Mouse (Mus musculus): Measurements from ENCODE around the gene Nr4a1. TPM values are rescaled to one million over a fixed set of nuclear protein-coding genes. Genes with fewer than 3 reads are reported as not detected.

Nr4a1 gene
- polyA plus RNA-seq (2012; rRNA removed): 8.1 and 9.3 TPM in 2 replicates

DNA sequence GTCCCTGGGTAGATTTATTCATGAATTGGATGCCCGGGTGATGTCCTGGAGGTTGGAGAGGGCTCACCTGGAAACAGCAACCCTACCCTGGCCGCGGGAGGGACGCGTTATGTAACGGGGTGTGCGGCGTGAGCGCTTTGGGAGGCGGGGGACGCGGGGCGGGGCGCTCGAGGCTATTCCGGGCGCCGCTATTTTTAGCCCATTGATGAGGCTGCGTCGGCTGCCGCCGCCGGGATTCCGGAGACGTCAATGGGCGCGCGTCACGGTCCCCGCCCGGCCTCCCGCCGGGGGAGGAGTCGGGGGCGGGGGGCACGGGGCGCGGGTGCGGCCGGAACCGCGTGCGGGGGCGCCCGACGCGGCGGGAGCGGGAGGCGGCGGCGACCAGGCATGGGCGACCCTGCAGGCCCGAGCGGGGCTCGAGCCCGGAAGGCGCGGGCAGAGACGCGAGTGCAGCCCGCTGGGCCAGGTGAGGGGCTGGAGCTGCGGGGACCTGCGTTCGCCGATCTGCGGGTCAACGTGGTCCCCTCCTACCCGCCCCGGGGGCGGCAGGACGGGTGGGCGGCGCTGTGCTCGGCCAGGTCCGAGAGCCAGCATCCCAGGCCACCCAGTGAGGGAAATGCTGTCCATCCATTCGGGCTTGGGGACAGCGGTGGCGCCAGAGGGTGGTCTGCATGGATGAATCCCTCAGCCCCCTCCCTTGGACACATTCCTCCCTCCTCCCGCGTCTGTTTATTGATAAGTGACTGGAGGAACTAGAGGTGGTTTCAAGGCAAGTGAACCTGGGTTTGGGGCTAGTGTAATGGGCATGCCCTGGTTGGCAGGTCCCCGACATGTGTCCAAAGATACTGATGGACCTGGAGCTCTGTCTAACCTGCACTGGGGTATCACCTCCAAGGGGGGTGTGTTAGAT lies at the start of gene Nr4a1:
Gene Nr4a1, plus strand, starts transcription at position 384 of the 910 bp plus-strand sequence.
- WGBS: 4% methylated on average over 75 of the region's 82 CpGs
- no peak for DNase-seq (ENCODE audit: low read depth, low spot score)

DNA sequence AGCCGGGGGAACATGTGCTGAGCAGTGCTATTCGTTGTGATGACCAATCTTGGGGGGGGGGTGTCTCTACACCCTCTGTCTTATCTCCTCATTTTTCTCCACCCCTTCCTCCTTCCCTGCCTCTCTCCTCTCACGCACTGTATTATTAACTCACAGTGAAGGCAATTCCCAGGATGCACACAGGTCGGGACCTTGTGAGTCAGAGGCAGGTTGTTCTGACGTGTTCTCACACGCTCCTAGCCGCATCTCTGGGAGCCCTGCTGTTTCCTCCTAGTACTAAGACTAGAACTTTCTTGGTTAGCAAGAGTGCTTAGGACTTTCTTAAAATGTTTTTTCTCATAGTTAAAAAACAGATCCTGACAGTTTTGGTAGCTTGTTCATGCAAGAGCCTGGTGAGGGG lies 49.3 kb upstream of the Nr4a1 start:
- DNase-seq (ENCODE audit: low read depth, low spot score): no peak
- 83% methylated on average over 7 of the region's 7 CpGs for WGBS

DNA sequence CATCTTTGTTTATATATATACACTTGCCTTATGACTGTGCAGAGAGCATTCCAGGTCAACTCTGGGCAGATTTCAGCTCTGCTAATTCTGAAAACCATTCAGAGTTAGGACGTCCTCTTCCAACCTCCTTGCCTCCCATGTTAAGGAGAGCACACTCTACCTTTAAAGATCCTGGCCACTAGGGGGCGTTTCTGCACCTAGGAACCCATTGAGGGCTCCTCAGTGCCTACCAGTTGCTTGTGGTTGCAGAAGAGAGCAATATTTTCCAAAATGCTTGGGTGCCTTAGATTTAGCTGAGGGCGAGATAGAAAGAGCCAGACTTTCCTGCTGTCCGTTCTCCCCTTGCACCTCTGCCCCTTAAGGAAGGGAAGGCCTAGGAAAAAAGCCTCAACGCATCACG lies 43.8 kb upstream of the Nr4a1 start:
- DNase-seq (ENCODE audit: low read depth, low spot score): no peak
- 68% methylated on average over 6 of the region's 6 CpGs for WGBS

DNA sequence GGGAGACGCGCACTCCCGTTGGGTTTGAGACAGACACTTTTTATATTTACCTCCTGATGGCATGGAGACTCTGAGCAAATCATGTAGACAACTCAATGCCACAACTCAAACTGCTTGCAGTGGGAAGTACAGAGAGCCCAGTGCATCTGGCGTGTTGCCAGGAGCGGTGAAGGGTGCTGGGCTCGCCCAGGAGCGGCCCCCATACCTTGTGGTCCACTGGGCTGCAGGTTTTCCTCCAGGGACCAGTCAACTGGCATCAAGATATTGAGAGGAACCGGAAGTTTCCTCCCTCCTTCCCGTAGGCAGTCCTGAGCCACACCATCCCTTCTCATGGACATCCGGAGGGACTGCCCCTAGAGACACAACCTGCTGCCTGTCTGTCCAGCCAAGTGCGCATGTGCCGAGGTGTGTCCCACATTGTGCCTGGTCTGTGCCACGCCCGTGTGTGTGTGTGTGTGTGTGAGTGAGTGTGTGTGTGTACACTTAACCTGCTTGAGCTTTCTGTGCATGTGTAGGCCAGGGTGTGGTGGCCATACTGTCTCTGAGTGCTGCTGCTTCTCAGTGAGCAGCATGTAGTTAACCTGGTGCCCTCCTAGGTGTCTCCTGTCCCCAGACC lies 43.0 kb upstream of the Nr4a1 start:
- no peak for DNase-seq (ENCODE audit: low read depth, low spot score)
- 60% methylated on average over 14 of the region's 14 CpGs for WGBS

DNA sequence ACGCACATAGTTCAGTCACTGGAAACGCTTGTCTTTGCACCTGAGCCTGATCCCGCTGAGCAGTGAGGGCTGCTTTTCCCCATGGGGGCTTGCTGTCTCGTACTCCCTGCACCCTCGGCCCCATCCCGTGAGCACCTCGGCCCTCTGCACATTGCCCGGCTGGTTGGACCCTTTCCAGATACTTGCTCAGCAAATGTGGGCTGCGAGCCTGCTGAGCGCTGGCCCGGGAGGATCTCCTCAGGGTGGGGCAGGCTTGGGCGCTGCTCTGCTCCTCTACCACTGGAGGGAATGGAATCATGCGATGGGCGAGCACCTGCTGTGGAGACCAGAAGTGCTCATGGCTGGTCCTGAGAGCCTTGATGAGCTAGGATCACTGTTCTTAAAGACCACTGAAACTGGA lies 41.6 kb upstream of the Nr4a1 start:
- DNase-seq (ENCODE audit: low read depth, low spot score): no peak
- WGBS: 33% methylated on average over 14 of the region's 14 CpGs

DNA sequence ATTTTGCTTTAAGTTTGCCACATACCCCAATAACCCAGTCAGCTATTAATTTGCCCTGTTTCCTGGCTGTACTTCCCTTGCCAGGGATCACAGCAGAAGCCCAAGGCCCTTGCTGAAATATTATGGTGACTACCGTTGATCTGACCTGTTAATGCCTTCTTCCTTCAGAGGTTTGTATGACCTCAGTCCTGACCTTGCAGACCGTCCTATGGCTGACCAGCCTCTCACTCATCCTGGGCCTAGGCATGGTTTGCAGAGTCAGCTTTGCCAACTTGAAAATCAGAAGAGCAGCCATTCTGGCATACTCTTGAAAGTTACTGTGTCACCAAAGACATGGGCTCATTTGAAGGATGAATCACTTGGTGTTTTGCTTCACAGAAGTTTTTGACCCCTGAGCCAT lies 38.9 kb upstream of the Nr4a1 start:
- WGBS: 67% methylated on average over 2 of the region's 2 CpGs
- no peak for DNase-seq (ENCODE audit: low read depth, low spot score)

DNA sequence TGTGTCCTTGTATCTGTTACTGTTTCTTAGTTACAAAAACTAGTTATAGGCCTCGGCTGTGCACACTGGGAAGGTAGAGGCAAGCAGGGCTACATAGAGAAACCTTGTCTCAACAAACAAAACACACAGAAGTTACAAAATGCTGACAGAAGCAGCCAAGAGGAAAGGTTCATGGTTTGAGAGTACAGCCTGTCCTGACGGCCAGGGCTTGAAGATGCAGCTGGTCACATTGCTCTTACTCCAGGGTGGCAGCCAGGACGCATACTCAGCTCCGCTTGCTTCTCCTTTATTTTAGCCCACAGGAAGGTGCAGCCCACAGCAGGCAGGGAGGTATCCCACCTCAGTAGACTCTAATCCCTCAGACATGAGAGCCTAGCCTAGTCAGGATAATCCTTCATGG lies 38.0 kb upstream of the Nr4a1 start:
- DNase-seq (ENCODE audit: low read depth, low spot score): no peak
- 84% methylated on average over 4 of the region's 4 CpGs for WGBS

DNA sequence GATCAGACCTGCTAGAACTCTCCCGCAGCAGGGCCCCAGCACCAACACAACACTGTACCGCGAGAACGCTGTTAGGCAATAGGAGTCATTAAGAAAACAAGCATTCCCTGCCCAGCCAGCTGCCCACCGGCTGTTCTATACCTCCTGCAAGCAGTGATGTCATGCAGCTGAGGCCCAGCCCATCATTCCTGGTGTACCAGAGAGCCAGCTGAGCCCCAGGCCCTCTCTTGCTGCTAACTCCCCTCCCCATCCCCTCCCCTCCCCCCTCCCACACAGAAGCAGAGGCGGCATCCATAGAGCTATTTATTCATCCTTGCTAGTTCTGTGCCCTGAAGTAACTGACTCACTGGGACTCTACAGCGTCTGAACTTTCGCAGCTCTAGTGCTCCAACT lies 33.2 kb upstream of the Nr4a1 start:
- no peak for DNase-seq (ENCODE audit: low read depth, low spot score)
- 15% methylated on average over 8 of the region's 8 CpGs for WGBS

DNA sequence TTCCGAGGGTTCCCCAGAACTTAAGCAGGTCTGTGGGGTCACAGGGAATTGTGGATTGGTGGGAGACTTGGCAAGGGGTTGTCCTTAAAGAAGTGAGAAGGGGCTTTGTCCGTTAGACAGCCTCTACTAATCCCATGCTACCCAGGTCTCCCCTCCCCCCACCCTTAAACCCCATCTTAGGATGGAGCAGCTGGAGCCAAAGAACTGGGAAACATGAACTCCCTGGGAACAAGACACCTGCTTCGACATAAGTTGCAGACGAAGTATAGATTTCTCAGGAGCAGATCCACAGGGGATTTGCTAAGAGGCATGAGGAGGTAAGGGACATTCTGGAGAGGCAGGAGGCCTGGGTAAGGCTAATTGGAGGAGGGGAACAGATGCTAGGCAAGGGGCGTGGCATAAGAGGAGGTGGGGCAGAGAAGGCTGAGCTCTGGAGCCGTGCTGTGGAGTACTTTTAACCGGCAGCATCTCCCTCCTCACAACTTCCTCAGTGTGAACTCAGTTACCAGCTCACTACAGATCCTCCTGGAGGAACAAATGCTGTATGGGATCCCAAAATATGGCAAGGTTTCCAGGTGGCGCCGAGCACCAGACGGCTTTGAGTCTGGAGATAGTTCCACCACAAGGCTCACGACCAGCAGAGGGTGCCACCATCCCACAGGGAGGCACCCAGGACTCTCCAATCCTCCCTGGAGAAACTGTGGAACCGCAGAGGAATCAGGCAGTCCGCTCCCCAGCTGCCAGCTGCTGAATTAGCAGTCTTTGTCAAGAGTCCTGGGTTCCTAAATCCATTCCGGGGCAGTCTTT lies 32.6 kb upstream of the Nr4a1 start:
- peak; percentile 58 for DNase-seq (ENCODE audit: low read depth, low spot score)
- 10% methylated on average over 14 of the region's 14 CpGs for WGBS

DNA sequence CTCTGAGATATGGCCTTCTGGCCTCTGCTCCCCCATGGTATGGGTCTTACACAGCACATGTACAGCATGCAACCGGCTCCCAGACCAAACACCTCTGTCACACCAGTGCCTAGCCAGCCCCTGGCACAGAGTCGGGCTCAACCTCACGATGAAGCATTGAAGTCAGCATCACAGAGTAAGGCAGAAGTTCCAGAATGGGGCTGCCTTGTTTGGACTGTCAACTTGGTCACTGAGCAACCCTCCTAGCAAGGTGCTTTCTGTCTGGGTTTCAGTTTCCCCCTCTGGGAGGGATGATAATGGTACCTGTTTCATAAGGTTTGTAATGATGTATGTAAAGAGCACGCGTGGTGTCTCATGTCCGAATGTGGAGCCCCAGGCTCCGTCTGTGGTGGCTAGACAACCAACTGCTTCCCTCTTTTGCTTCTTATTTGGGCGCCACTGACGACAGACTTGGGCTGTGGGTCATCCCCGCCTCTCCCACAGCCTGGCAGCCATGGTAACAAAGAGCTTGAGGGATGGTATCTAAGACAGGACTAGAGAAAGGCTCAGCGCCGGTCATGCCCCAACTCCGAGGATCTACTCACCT lies 31.1 kb upstream of the Nr4a1 start:
- no peak for DNase-seq (ENCODE audit: low read depth, low spot score)
- 71% methylated on average over 13 of the region's 13 CpGs for WGBS

DNA sequence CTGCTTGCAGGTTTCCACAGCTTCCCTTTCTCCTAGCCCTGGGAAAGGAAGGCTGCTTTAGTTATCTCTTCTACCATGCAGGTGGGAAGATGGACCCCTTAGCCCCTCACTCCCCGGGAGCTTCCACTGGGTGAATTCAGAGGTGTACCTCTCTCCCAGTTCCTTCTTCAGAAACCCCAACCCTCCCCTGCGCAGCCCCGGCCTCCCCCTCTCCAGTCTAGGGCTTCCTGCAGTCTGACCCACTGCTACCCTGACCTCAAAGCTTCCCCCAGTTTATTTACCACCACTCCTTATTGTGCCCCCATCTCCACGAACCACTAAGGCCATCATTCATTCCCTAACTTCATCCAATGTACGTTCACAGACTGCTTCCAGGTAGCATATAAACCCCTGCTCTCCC lies 30.5 kb upstream of the Nr4a1 start:
- DNase-seq (ENCODE audit: low read depth, low spot score): no peak

DNA sequence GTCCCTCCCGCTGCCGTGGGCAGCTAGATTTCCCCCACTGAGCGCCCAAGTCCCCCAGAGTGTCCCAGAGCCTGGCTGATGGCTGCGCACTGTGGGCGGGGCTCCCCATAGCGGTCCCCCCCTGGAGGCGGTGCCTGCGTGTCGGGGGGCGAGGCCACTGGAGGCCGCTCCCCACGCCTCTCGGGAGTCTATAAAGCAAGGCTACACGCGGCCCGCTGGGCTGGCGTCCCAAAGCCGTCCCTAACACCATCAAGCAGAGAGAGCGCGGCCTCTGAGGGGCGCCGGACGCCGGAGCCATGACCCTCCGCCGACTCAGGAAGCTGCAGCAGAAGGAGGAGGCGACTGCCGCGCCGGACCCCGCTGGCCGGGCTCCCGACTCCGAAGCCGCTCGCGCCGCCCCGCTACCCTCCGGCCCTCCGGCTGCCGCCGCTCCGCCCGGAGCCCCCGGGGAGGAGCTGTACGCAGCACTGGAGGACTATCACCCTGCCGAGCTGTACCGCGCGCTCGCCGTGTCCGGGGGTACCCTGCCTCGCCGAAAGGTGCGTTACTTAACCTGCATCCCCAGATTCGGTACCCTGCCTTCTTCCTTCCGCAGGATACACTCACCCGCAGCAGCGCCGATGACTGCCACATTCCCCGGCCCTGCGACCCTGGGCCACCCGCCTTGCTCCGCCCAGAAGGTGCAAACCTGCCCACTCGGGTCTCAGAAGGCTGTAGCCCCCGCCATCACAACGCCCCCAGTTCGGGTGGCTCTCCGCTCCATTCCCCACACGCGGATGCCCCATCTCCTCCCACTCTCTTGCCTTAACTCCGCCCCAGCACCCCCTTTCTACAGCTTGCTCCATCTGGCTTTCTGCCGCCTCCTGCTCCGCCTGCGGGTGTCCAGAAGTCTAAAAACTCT lies 29.8 kb upstream of the Nr4a1 start, which contains the start of gene Grasp:
Gene Grasp, plus strand, starts transcription at position 183 of the 901 bp plus-strand sequence.
- WGBS: under 1% methylated on average over 77 of the region's 77 CpGs
- no peak for DNase-seq (ENCODE audit: low read depth, low spot score)

More for the DNA sequence above, 30.5 kb upstream of the Nr4a1 start:
- 27% methylated on average over 5 of the region's 5 CpGs for WGBS

DNA sequence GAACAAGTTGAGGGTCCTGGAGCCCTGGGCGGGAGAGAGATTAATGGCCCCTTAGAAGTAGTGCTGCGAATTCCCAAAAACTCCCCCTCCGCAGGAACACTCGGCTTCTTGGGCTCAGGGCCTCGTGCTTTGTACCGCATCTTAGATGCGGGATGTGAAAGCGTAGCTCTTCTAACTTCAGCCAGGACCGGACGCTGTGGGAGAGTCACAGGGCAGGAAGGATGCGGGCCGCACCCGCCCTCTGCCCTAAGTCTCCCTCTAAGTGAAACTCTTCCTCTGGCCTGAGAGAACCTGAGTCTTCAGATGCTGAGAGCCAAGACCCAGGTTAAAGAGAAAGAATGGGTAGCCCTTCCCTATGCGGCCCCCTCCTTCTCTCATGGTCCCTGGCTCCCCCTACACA lies 29.1 kb upstream of the Nr4a1 start:
- 12% methylated on average over 14 of the region's 14 CpGs for WGBS
- DNase-seq (ENCODE audit: low read depth, low spot score): no peak

DNA sequence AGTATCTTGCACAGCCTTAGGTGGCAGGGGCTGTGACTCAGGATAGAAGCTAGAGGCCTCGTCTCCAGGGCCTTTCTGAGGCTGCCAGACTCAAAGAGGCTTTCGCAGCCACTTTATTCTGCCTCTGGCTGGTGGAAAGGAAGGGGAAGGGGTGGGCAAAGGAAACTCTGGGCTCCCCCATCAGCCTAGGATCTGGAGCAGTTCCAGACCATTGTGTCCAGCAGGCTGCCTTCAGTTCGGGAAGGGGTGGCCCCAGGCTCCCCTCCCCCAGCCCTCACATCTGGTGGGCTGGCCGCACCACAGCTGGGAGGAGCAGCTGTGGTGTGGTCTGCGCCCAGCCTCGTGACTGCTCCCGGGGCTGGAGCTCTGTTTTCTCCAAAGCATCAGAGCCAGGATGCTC lies 26.1 kb upstream of the Nr4a1 start:
- WGBS: 54% methylated on average over 7 of the region's 7 CpGs
- DNase-seq (ENCODE audit: low read depth, low spot score): no peak

DNA sequence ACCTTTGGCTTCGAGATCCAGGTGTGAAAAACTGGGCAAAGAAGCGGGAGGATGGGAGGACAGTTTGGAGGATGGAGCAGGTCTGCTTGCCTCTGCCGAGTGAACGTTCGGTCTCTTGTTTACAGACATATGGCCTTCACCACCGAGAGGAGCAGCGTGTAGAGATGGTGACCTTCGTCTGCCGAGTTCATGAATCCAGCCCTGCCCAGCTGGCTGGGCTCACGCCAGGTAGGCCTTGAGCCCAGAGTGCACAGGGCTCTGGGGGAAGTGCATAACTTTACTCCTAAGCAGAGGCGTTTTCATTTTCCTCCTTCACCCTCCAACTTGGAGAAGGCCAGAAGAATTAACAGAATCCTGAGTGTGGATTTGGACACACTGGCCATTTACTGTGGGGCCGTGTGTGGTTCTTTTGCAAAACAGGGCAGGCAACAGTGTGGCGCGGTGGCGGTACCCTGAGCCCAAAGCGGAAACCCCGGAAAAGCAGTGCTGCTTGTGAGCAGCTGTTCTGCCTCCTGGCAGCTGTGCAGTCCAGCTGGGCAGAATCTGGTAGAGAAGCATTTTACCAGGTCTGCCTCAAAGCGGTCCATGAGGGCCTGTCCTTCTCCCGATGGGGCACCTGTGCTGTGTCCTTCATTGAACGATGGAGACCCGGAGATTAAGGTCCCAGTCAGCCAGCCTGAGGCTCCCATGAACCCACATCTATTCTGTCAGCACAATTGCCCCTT lies 25.0 kb upstream of the Nr4a1 start:
- WGBS: 39% methylated on average over 21 of the region's 21 CpGs
- DNase-seq (ENCODE audit: low read depth, low spot score): no peak

DNA sequence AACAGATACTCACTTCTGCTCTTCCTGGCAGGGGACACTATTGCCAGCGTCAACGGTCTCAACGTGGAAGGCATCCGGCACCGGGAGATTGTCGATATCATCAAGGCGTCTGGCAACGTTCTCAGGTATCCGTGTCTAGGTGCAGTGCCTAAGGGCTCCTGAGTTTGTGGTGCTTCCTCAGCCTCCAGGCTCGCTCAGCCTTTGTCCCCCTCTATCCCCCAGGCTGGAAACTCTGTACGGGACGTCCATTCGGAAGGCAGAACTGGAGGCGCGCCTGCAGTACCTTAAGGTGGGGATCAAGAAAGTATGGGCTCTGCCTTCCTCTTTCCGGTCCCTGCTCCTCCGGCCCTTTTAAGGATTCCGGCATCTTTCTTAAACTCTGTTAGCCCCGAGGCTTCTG lies 23.6 kb upstream of the Nr4a1 start:
- no peak for DNase-seq (ENCODE audit: low read depth, low spot score)
- 97% methylated on average over 19 of the region's 19 CpGs for WGBS

DNA sequence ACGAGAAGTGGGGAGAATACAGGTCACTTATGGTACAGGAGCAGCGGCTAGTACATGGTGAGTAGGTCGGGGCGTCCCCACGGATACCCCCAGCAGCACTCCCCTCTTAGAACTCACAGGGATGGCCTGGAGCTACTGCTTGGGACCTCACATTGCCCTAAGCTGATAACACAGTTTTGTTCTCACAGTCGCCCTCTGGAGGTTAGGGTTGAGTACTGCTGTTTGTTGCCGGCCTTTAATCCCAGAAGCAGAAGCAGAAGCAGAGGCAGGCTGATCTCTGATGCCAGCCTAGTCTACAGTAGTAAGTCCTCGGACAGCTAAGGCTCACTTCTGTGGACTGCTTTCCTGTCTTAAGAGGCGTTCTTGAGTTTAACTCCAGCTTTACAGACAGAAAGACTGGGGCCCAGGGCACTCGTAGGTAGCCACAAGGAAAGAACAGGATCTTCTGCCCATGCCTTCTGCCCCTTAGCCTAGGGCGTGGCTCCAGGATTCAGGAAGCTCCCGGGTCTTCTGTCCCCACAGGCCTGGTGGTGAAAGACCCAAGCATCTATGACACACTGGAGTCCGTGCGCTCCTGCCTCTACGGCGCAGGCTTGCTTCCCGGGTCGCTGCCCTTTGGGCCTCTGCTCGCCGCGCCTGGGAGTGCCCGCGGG lies 22.9 kb upstream of the Nr4a1 start:
- WGBS: 87% methylated on average over 23 of the region's 23 CpGs
- no peak for DNase-seq (ENCODE audit: low read depth, low spot score)

DNA sequence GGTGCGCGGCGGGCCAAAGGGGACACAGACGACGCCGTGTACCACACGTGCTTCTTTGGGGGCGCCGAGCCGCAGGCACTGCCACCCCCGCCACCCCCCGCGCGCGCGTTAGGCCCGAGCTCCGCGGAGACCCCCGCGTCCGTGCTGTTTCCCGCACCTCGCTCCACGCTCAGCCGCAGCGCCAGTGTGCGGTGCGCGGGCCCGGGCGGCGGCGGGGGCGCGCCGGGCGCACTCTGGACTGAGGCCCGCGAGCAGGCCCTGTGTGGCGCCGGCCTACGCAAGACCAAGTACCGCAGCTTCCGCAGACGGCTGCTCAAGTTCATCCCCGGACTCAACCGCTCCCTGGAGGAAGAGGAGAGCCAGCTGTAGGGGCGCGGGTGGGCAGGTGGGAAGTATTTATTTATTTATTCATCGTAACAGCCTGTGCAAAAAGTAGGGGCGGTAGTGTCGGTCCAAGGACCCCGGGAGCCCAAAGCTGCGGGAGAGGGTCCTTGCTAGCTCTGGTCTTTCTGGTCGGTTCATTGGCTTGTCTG lies 22.4 kb upstream of the Nr4a1 start:
- WGBS: 84% methylated on average over 56 of the region's 56 CpGs
- no peak for DNase-seq (ENCODE audit: low read depth, low spot score)

Data from large intestine, adult 2 months (tissue).